Mouse (Mus musculus): ENCODE results near the gene Vmn2r79. TPM values are rescaled to one million over a fixed set of nuclear protein-coding genes. Genes with fewer than 3 reads are reported as not detected.
"Not testable (repeated sequence)": the region's sequence is repeated elsewhere in the genome, so short reads cannot be mapped to it uniquely, and the experiment has no call there.

Gene Vmn2r79
- under 0.01 TPM for polyA plus RNA-seq (2021)

GRCm38 (mm10) chr7:86995815-86996214 is at the start of gene Vmn2r79:
Gene Vmn2r79, plus strand, starts transcription at chr7:86996115.
- CTCF ChIA-PET; H3K27me3 ChIP-seq; ATAC-seq; in situ Hi-C loops (cut with MboI; ENCODE audit: low pct_unique_long_range_greater_than_20kb); POLR2A ChIA-PET; DNase-seq (ENCODE audit: low read depth, low spot score): not testable (repeated sequence)

DNA sequence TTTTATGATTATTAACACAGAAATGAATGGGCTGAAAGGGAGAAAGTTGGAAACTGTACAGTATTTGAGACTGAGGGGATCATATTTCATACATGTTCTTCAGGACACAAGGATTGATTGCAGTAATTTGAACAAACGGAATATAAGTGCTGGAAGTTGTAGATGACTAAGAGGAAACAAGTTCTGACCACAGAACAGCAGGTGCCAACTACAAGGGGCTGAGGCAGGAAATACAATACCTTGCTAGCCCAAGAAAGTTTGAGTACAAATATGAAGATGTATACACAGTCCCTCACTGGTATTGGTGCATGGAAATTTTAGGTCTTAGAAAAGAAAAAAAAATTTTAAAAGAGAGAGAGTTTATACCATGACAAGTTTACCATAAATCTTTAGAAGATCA is 1.2 kb upstream of the Vmn2r79 start:
- no peak for DNase-seq (ENCODE audit: low read depth, low spot score)
- no peak for TF ChIP-seq CTCF (IDR thresholded peaks at IDR 0.05)
- POLR2A ChIA-PET = no interaction called here
- no peak for ATAC-seq
- H3K27me3 ChIP-seq = no peaks in the 10 kb centered on the region
- in situ Hi-C loops (cut with MboI; ENCODE audit: low pct_unique_long_range_greater_than_20kb) = no loop called here
- CTCF ChIA-PET = no interaction called here

DNA sequence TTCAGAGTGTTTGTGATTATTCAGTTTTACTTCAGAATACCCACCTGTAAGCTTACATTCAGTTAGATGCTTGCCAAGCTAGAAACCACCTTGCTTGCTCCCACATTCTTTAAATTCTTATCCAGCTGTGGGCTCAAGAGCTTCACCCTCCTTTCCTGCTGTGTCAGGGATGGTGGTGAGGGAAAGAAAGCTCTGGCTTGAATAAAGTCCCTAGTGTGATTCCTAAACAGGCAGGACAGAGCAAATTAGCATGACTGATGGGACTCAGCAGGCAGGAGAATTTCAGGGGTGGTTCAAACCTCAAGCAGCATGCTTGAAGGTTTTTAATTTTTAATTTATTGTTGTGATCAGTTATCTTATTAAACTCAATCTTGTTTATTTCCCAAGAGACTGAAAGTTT is 30.6 kb downstream of the Vmn2r79 start:
- ATAC-seq; in situ Hi-C loops (cut with MboI; ENCODE audit: low pct_unique_long_range_greater_than_20kb); H3K27me3 ChIP-seq; DNase-seq (ENCODE audit: low read depth, low spot score); POLR2A ChIA-PET; CTCF ChIA-PET: not testable (repeated sequence)

GRCm38 (mm10) chr7:87063576-87063975 is 67.7 kb downstream of the Vmn2r79 start:
- no peak for TF ChIP-seq CTCF (IDR thresholded peaks at IDR 0.05)
- in situ Hi-C loops (cut with MboI; ENCODE audit: low pct_unique_long_range_greater_than_20kb) = no loop called here
- peaks cover 3% of the 10 kb centered on the region for H3K27me3 ChIP-seq
- CTCF ChIA-PET = no interaction called here
- DNase-seq (ENCODE audit: low read depth, low spot score) (no peak), ATAC-seq (no peak)
- POLR2A ChIA-PET = no interaction called here

Other genes with a start within 250 kb of the Vmn2r79 start
- not detected for gene Folh1, start 220.2 kb upstream of the Vmn2r79 start, polyA plus RNA-seq (2021)
- not detected for gene Vmn2r77, start 201.1 kb upstream of the Vmn2r79 start, polyA plus RNA-seq (2021)
- gene Vmn2r78, start 81.0 kb upstream of the Vmn2r79 start, polyA plus RNA-seq (2021) = not detected
- 14.4 TPM for gene Nox4, start 250.0 kb downstream of the Vmn2r79 start, polyA plus RNA-seq (2021)